Mouse (Mus musculus) testis, adult 2 months (tissue): ENCODE data around the gene Cadm3.

Experiments used
- CTCF ChIP-seq: fragments of 200-500 bp; IDR thresholded peaks from 2 replicates; pipeline ENCODE4 v1.5.1; 2012; ENCODE audit warnings: low read depth, mild to moderate bottlenecking, inconsistent platforms, low read length, moderate library complexity; ENCODE audit not compliant: control insufficient read depth, insufficient read depth, insufficient replicate concordance
- POLR2A ChIP-seq: fragments of 200-500 bp; IDR thresholded peaks from 2 replicates; pipeline ENCODE4 v1.6.1; 2012; ENCODE audit warnings: low read depth, mild to moderate bottlenecking, inconsistent platforms, low read length, moderate library complexity; ENCODE audit not compliant: control insufficient read depth

- TF ChIP-seq CTCF (no peak), POLR2A (no peak)
These were observed 39.0 kb downstream of the Cadm3 start for GRCm38 (mm10) chr1:173328446-173328845.
